Mouse (Mus musculus): ENCODE data around the gene A330070K13Rik. TPM values are rescaled to one million over a fixed set of nuclear protein-coding genes. Genes with fewer than 3 reads are reported as not detected.

The A330070K13Rik gene
- polyA plus RNA-seq, 1 experiment, result not detected

- H3K4me3 ChIP-seq (ENCODE audit: insufficient read depth, low read length), result no peak overlapping the region
- TF ChIP-seq POLR2A (IDR thresholded peaks at IDR 0.05; ENCODE audit: low read depth, low read length), result no peak
- TF ChIP-seq CTCF (IDR thresholded peaks at IDR 0.05; ENCODE audit: borderline replicate concordance, insufficient read depth, low read length), result no peak
- H3K27ac ChIP-seq (ENCODE audit: insufficient read depth, low read length), result no peak overlapping the region
- no peaks in the 10 kb centered on the region for H3K4me1 ChIP-seq (ENCODE audit: control insufficient read depth, insufficient read depth, low read length)
These were observed 9.0 kb downstream of the A330070K13Rik start for GRCm38 (mm10) chr5:130375411-130375810.

DNA sequence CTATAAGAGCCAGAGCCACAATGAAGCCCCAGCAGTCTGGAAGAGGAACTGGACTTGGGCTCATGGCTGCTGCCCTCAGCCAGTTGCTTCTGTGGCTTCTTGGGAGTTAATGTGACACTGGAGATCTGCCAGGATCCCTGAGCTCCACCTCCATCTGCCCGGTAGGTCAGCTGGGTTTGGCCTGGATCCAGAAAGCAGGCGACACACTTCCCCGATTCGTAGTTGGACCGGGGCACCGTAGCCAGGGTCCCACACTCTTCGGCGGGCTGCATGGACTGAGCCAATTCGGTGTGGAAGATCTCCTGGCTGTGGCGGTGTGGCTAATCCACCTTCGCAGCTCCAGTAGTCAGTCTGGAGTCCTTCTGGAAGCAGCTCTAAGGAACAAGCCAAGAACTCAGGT, 15.2 kb downstream of the A330070K13Rik start, which contains the start of gene Caln1:
Gene Caln1, plus strand, starts transcription at position 219 of the 400 bp plus-strand sequence.
- Histone ChIP-seq H3K4me1 (ENCODE audit: control insufficient read depth, insufficient read depth, low read length) (no peaks in the 10 kb centered on the region), H3K4me3 (ENCODE audit: insufficient read depth, low read length) (no peak within 1 kb of the TSS)

GRCm38 (mm10) chr5:130368236-130368635, 16.2 kb downstream of the A330070K13Rik start:
- Histone ChIP-seq H3K27ac (ENCODE audit: insufficient read depth, low read length) (no peak overlapping the region), H3K4me3 (ENCODE audit: insufficient read depth, low read length) (no peak overlapping the region), H3K4me1 (ENCODE audit: control insufficient read depth, insufficient read depth, low read length) (no peaks in the 10 kb centered on the region)
- no peak for TF ChIP-seq POLR2A (IDR thresholded peaks at IDR 0.05; ENCODE audit: low read depth, low read length)
- TF ChIP-seq CTCF (IDR thresholded peaks at IDR 0.05; ENCODE audit: borderline replicate concordance, insufficient read depth, low read length), result no peak

More for the DNA sequence above, 15.2 kb downstream of the A330070K13Rik start, which contains the start of gene Caln1:
- H3K27ac ChIP-seq (ENCODE audit: insufficient read depth, low read length), result no peak within 1 kb of the TSS
- TF ChIP-seq CTCF (IDR thresholded peaks at IDR 0.05; ENCODE audit: borderline replicate concordance, insufficient read depth, low read length), result no peak
- no peak for TF ChIP-seq POLR2A (IDR thresholded peaks at IDR 0.05; ENCODE audit: low read depth, low read length)

GRCm38 (mm10) chr5:130363773-130364172, 20.7 kb downstream of the A330070K13Rik start:
- H3K4me1 ChIP-seq (ENCODE audit: control insufficient read depth, insufficient read depth, low read length), result no peaks in the 10 kb centered on the region
- H3K27ac ChIP-seq (ENCODE audit: insufficient read depth, low read length), result no peak overlapping the region
- H3K4me3 ChIP-seq (ENCODE audit: insufficient read depth, low read length), result no peak overlapping the region
- no peak for TF ChIP-seq CTCF (IDR thresholded peaks at IDR 0.05; ENCODE audit: borderline replicate concordance, insufficient read depth, low read length)
- TF ChIP-seq POLR2A (IDR thresholded peaks at IDR 0.05; ENCODE audit: low read depth, low read length), result no peak

- TF ChIP-seq POLR2A (IDR thresholded peaks at IDR 0.05; ENCODE audit: low read depth, low read length), result no peak
- no peak for TF ChIP-seq CTCF (IDR thresholded peaks at IDR 0.05; ENCODE audit: borderline replicate concordance, insufficient read depth, low read length)
These were observed 21.3 kb downstream of the A330070K13Rik start for GRCm38 (mm10) chr5:130363111-130363510.

GRCm38 (mm10) chr5:130355223-130355622, 29.2 kb downstream of the A330070K13Rik start:
- H3K27ac ChIP-seq (ENCODE audit: insufficient read depth, low read length), result no peak overlapping the region
- TF ChIP-seq CTCF (IDR thresholded peaks at IDR 0.05; ENCODE audit: borderline replicate concordance, insufficient read depth, low read length) (no peak), POLR2A (IDR thresholded peaks at IDR 0.05; ENCODE audit: low read depth, low read length) (no peak)
- no peak overlapping the region for H3K4me3 ChIP-seq (ENCODE audit: insufficient read depth, low read length)
- no peaks in the 10 kb centered on the region for H3K4me1 ChIP-seq (ENCODE audit: control insufficient read depth, insufficient read depth, low read length)

More at GRCm38 (mm10) chr5:130363111-130363510, 21.3 kb downstream of the A330070K13Rik start:
- Histone ChIP-seq H3K4me1 (ENCODE audit: control insufficient read depth, insufficient read depth, low read length) (no peaks in the 10 kb centered on the region), H3K4me3 (ENCODE audit: insufficient read depth, low read length) (no peak overlapping the region), H3K27ac (ENCODE audit: insufficient read depth, low read length) (no peak overlapping the region)

DNA sequence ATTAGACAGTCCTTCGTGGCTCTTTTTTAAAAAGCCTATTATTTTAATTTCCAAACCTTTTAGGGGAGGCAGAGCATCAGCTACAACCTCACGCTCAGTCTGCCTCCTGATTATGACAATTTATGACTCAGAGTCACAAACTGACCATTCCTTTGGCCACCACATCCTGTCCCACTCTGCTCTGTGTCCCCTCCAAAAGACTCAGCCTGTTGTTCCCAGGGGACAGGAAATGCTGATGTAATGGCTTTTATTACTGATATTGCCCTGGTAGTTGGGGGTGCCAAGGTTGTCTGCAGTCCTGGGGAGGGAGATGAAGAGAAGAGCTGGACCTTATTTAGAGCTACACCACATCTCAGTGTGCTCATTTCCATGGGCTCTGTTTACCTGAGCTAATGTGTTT, 38.6 kb downstream of the A330070K13Rik start:
- Histone ChIP-seq H3K4me1 (ENCODE audit: control insufficient read depth, insufficient read depth, low read length) (no peaks in the 10 kb centered on the region), H3K4me3 (ENCODE audit: insufficient read depth, low read length) (no peak overlapping the region), H3K27ac (ENCODE audit: insufficient read depth, low read length) (no peak overlapping the region)
- TF ChIP-seq CTCF (IDR thresholded peaks at IDR 0.05; ENCODE audit: borderline replicate concordance, insufficient read depth, low read length), result no peak
- no peak for TF ChIP-seq POLR2A (IDR thresholded peaks at IDR 0.05; ENCODE audit: low read depth, low read length)

- H3K4me3 ChIP-seq (ENCODE audit: insufficient read depth, low read length), result no peak overlapping the region
- TF ChIP-seq POLR2A (IDR thresholded peaks at IDR 0.05; ENCODE audit: low read depth, low read length), result no peak
- no peak for TF ChIP-seq CTCF (IDR thresholded peaks at IDR 0.05; ENCODE audit: borderline replicate concordance, insufficient read depth, low read length)
- no peak overlapping the region for H3K27ac ChIP-seq (ENCODE audit: insufficient read depth, low read length)
- no peaks in the 10 kb centered on the region for H3K4me1 ChIP-seq (ENCODE audit: control insufficient read depth, insufficient read depth, low read length)
These were observed 39.4 kb downstream of the A330070K13Rik start for GRCm38 (mm10) chr5:130344999-130345398.

- TF ChIP-seq POLR2A (IDR thresholded peaks at IDR 0.05; ENCODE audit: low read depth, low read length) (no peak), CTCF (IDR thresholded peaks at IDR 0.05; ENCODE audit: borderline replicate concordance, insufficient read depth, low read length) (no peak)
- Histone ChIP-seq H3K4me1 (ENCODE audit: control insufficient read depth, insufficient read depth, low read length) (no peaks in the 10 kb centered on the region), H3K4me3 (ENCODE audit: insufficient read depth, low read length) (no peak overlapping the region), H3K27ac (ENCODE audit: insufficient read depth, low read length) (no peak overlapping the region)
These were observed 43.8 kb downstream of the A330070K13Rik start for GRCm38 (mm10) chr5:130340656-130341055.

DNA sequence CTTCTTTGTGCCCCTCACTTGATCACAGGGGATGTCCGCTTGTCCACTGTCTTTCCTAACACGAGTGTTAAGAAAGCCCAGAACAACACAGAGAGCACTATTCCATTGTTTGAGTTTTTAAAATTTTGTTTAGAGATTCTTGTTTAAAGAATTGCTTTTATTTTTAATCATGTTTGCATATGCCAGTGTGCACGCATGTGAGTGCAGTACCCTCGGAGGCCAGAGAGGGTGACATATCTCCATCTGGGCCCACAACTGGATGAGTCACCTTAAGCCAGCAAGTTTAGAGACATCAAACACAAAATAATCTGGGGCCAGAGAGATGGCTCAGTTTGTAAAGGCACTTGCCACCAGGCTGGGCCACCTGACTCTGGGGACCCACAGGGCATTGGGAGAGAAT, 49.0 kb downstream of the A330070K13Rik start:
- Histone ChIP-seq H3K27ac (ENCODE audit: insufficient read depth, low read length) (no peak overlapping the region), H3K4me3 (ENCODE audit: insufficient read depth, low read length) (no peak overlapping the region), H3K4me1 (ENCODE audit: control insufficient read depth, insufficient read depth, low read length) (no peaks in the 10 kb centered on the region)
- TF ChIP-seq CTCF (IDR thresholded peaks at IDR 0.05; ENCODE audit: borderline replicate concordance, insufficient read depth, low read length), result no peak

GRCm38 (mm10) chr5:130333971-130334370, 50.5 kb downstream of the A330070K13Rik start:
- Histone ChIP-seq H3K4me3 (ENCODE audit: insufficient read depth, low read length) (no peak overlapping the region), H3K27ac (ENCODE audit: insufficient read depth, low read length) (no peak overlapping the region), H3K4me1 (ENCODE audit: control insufficient read depth, insufficient read depth, low read length) (no peaks in the 10 kb centered on the region)
- TF ChIP-seq POLR2A (IDR thresholded peaks at IDR 0.05; ENCODE audit: low read depth, low read length) (no peak), CTCF (IDR thresholded peaks at IDR 0.05; ENCODE audit: borderline replicate concordance, insufficient read depth, low read length) (no peak)

Measured in embryonic fibroblast, embryonic 13.5 days (primary cell).